Mouse (Mus musculus) neutrophil, adult 65 days (primary cell): ENCODE measurements around the gene Ypel5. TPM values are rescaled to one million over a fixed set of nuclear protein-coding genes. Genes with fewer than 3 reads are reported as not detected.

Source experiments
- total RNA-seq: library from RNA; stranded (reverse); gene quantifications from 2 replicates; pipeline ENCODE4 v1.2.4, GENCODE M21; 2023

Gene Ypel5
- 170 and 196 TPM in 2 replicates for total RNA-seq

DNA sequence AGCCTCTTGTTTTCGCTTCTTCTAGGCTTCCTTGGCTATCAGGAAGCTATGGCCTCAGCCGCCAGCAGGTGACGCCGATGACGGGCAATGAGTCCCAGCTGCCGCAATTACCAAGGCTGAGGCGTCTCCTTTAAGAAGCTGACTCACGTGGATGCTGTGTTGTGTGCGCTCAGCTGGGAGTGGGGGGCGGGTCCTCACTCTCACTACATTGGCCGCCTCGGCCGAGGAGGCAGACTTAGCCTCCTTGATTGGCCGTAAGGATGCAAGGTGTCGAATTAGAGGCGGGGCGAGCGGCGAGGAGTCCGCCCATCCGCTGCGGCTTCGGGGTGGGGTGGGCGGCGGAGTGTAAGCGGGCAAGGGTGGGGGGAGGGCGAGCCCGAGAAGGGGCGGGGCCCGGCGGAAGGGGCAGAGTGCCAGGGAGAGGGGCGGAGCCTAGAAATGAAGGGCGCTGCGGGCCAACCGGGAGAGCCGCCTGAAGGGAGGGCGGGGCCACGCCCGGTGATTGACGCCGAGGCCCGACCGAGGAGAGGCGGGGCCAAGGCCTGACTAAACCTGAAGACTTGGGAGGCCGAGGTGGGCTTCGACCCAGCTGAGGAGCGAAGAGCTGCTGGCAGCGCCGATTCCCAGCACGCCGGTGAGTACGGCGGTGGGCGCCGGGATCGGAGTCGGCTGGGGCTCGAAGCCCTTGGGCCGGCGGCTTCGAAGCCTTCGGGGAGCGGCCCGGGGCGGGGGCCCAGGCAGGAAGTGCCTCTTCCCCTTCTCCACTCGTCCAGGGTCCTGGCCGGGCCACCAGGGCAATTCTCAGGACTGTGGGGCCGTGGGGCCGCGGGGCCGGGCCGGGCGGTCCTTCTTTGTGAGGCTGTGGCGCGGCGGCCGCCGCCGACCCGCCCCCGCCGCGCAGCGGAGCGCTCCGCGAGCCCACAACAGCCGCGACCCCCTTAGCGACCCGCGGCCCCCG lies at the start of gene Ypel5:
Gene Ypel5 (plus strand): TSS at position 296 of the 958 bp plus-strand sequence.

Other genes starting within 250 kb of the Ypel5 start
- 0.09 TPM in 1 of 2 replicates, not detected in the other for gene Alk, start 231.8 kb upstream of the Ypel5 start, total RNA-seq
- 46.5 and 49.5 TPM in 2 replicates for gene Lbh, start 81.9 kb downstream of the Ypel5 start, total RNA-seq